Mouse (Mus musculus) kidney, embryonic 16.5 days (tissue): ENCODE measurements around the gene Castor2. TPM values are rescaled to one million over a fixed set of nuclear protein-coding genes. Genes with fewer than 3 reads are reported as not detected.

Experiments
- ATAC-seq: fragments of 200-750 bp; cut with Nextera tagmentation; 2 replicates; pipeline ENCODE4 v1.8.0; 2017; ENCODE audit warnings: moderate TSS enrichment; ENCODE audit not compliant: low FRiP score, low TSS enrichment
- H3K27ac ChIP-seq: fragments of 300-500 bp; sonication (generic); 2 replicates; pipeline ENCODE4 v1.5.1; 2014; ENCODE audit warnings: low read length
- H3K27me3 ChIP-seq: fragments of 300-500 bp; sonication (generic); 2 replicates; pipeline ENCODE4 v1.6.1; 2014; ENCODE audit warnings: low read length, control low read depth, mixed read lengths; ENCODE audit not compliant: insufficient read depth
- H3K36me3 ChIP-seq: fragments of 300-500 bp; sonication (generic); 2 replicates; pipeline ENCODE4 v1.6.1; 2014; ENCODE audit warnings: low read length, control low read depth, mixed read lengths; ENCODE audit not compliant: insufficient read depth
- H3K4me1 ChIP-seq: fragments of 300-500 bp; sonication (generic); 2 replicates; pipeline ENCODE4 v1.6.1; 2014; ENCODE audit warnings: low read length, control low read depth, mixed read lengths; ENCODE audit not compliant: insufficient read depth
- H3K4me2 ChIP-seq: fragments of 300-500 bp; sonication (generic); replicated peaks from 2 replicates; pipeline ENCODE4 v1.6.1; 2014; ENCODE audit warnings: low read depth, low read length
- H3K4me3 ChIP-seq: fragments of 300-500 bp; sonication (generic); 2 replicates; pipeline ENCODE4 v1.5.1; 2014; ENCODE audit warnings: mild to moderate bottlenecking, low read length
- H3K9ac ChIP-seq: fragments of 300-500 bp; sonication (generic); replicated peaks from 2 replicates; pipeline ENCODE4 v1.6.1; 2014; ENCODE audit warnings: low read length
- H3K9me3 ChIP-seq: fragments of 300-500 bp; sonication (generic); 2 replicates; pipeline ENCODE4 v1.6.1; 2016; ENCODE audit warnings: low read length, control low read depth
- WGBS: fragments of 180-500 bp; shearing (Covaris S2); extraction: QIAGEN DNeasy Blood & Tissue Kit; methylation state at CpG from one replicate; pipeline ENCODE4 v1.1.7; 2014; 5-methylcytosine and 5-hydroxymethylcytosine counted together
- polyA plus RNA-seq: library from polyadenylated mRNA; unstranded; fragments of >200 nt; fragmentation: Nextera tagmentation; extraction: Ambion mirVana; gene quantifications from 2 replicates; pipeline ENCODE4 v1.2.1, GENCODE M21; 2015

Castor2 gene
- polyA plus RNA-seq, 1 experiment from 2014 or later = 14.0 TPM

GRCm38 (mm10) chr5:134074368-134074767 is 25.1 kb upstream of the Castor2 start:
- no peak overlapping the region for H3K4me2 ChIP-seq
- H3K9me3 ChIP-seq = peaks cover 9% of the 10 kb centered on the region
- H3K9ac ChIP-seq = no peak overlapping the region
- H3K4me3 ChIP-seq = no peak overlapping the region
- ATAC-seq = no peak
- no peak overlapping the region for H3K27ac ChIP-seq
- H3K27me3 ChIP-seq = no peaks in the 10 kb centered on the region
- H3K36me3 ChIP-seq = no peaks in the 10 kb centered on the region
- peaks cover 12% of the 10 kb centered on the region for H3K4me1 ChIP-seq

- no peak for ATAC-seq
- 86% methylated on average over 11 of the region's 11 CpGs for WGBS
- H3K27me3 ChIP-seq = no peaks in the 10 kb centered on the region
- no peaks in the 10 kb centered on the region for H3K36me3 ChIP-seq
- no peak overlapping the region for H3K9ac ChIP-seq
- no peak overlapping the region for H3K4me2 ChIP-seq
- no peak overlapping the region for H3K27ac ChIP-seq
- no peak overlapping the region for H3K4me3 ChIP-seq
- H3K4me1 ChIP-seq = peaks cover 22% of the 10 kb centered on the region
- no peaks in the 10 kb centered on the region for H3K9me3 ChIP-seq
These were observed 23.3 kb upstream of the Castor2 start for GRCm38 (mm10) chr5:134076175-134076574.

GRCm38 (mm10) chr5:134080685-134081548 is 18.6 kb upstream of the Castor2 start:
- Histone ChIP-seq H3K36me3 (no peaks in the 10 kb centered on the region), H3K27ac (no peak overlapping the region), H3K4me2 (peak overlapping the region; percentile 5; the same call in 1 of the 2 replicates), H3K4me3 (no peak overlapping the region), H3K9ac (no peak overlapping the region), H3K27me3 (no peaks in the 10 kb centered on the region), H3K4me1 (peaks cover 14% of the 10 kb centered on the region), H3K9me3 (no peaks in the 10 kb centered on the region)
- peak; percentile 79; the same call in 1 of the 2 replicates for ATAC-seq
- 8% methylated on average over 18 of the region's 18 CpGs for WGBS

- Histone ChIP-seq H3K27ac (no peak overlapping the region), H3K4me3 (no peak overlapping the region), H3K4me1 (peaks cover 12% of the 10 kb centered on the region), H3K27me3 (no peaks in the 10 kb centered on the region), H3K4me2 (no peak overlapping the region), H3K9ac (no peak overlapping the region), H3K36me3 (no peaks in the 10 kb centered on the region), H3K9me3 (no peaks in the 10 kb centered on the region)
- no peak for ATAC-seq
- 80% methylated on average over 4 of the region's 4 CpGs for WGBS
These were observed 14.3 kb upstream of the Castor2 start for GRCm38 (mm10) chr5:134085227-134085626.

- Histone ChIP-seq H3K9ac (no peak overlapping the region), H3K4me1 (peaks cover 4% of the 10 kb centered on the region), H3K4me2 (no peak overlapping the region), H3K9me3 (no peaks in the 10 kb centered on the region), H3K27me3 (no peaks in the 10 kb centered on the region), H3K36me3 (no peaks in the 10 kb centered on the region), H3K4me3 (no peak overlapping the region), H3K27ac (no peak overlapping the region)
- ATAC-seq = no peak
- 75% methylated on average over 3 of the region's 3 CpGs for WGBS
These were observed 13.4 kb upstream of the Castor2 start for GRCm38 (mm10) chr5:134085887-134086639.

GRCm38 (mm10) chr5:134087211-134087610 is 12.3 kb upstream of the Castor2 start:
- ATAC-seq = no peak
- 74% methylated on average over 5 of the region's 5 CpGs for WGBS
- no peaks in the 10 kb centered on the region for H3K4me1 ChIP-seq
- H3K9ac ChIP-seq = no peak overlapping the region
- no peak overlapping the region for H3K4me3 ChIP-seq
- no peak overlapping the region for H3K4me2 ChIP-seq
- no peaks in the 10 kb centered on the region for H3K27me3 ChIP-seq
- no peak overlapping the region for H3K27ac ChIP-seq
- H3K36me3 ChIP-seq = no peaks in the 10 kb centered on the region
- H3K9me3 ChIP-seq = no peaks in the 10 kb centered on the region

GRCm38 (mm10) chr5:134095766-134096165 is 3.7 kb upstream of the Castor2 start:
- Histone ChIP-seq H3K4me1 (peaks cover 11% of the 10 kb centered on the region), H3K4me3 (no peak overlapping the region), H3K27ac (no peak overlapping the region), H3K9ac (no peak overlapping the region), H3K36me3 (no peaks in the 10 kb centered on the region), H3K4me2 (no peak overlapping the region), H3K9me3 (no peaks in the 10 kb centered on the region), H3K27me3 (no peaks in the 10 kb centered on the region)
- 87% methylated on average over 2 of the region's 2 CpGs for WGBS
- ATAC-seq = no peak

GRCm38 (mm10) chr5:134098341-134098902 is 1.1 kb upstream of the Castor2 start:
- 40% methylated on average over 13 of the region's 13 CpGs for WGBS
- H3K4me2 ChIP-seq = peak overlapping the region; percentile 96
- peak overlapping the region; percentile 86 for H3K27ac ChIP-seq
- H3K36me3 ChIP-seq = no peaks in the 10 kb centered on the region
- no peak for ATAC-seq
- peak overlapping the region; percentile 87 for H3K9ac ChIP-seq
- no peaks in the 10 kb centered on the region for H3K27me3 ChIP-seq
- peak overlapping the region; percentile 85 for H3K4me3 ChIP-seq
- peaks cover 30% of the 10 kb centered on the region for H3K4me1 ChIP-seq
- H3K9me3 ChIP-seq = no peaks in the 10 kb centered on the region

- Histone ChIP-seq H3K4me3 (peak overlapping the region; percentile 85), H3K27ac (peak overlapping the region; percentile 86), H3K9me3 (no peaks in the 10 kb centered on the region), H3K36me3 (no peaks in the 10 kb centered on the region), H3K9ac (peak overlapping the region; percentile 87), H3K4me1 (peaks cover 30% of the 10 kb centered on the region), H3K27me3 (no peaks in the 10 kb centered on the region), H3K4me2 (peak overlapping the region; percentile 96)
- ATAC-seq = peak; percentile 49; the same call in 1 of the 2 replicates
- under 1% methylated on average over 17 of the region's 17 CpGs for WGBS
These were observed 535 bp upstream of the Castor2 start for GRCm38 (mm10) chr5:134098976-134099375.
